Mouse (Mus musculus): ENCODE results near the gene Josd2.

DNA sequence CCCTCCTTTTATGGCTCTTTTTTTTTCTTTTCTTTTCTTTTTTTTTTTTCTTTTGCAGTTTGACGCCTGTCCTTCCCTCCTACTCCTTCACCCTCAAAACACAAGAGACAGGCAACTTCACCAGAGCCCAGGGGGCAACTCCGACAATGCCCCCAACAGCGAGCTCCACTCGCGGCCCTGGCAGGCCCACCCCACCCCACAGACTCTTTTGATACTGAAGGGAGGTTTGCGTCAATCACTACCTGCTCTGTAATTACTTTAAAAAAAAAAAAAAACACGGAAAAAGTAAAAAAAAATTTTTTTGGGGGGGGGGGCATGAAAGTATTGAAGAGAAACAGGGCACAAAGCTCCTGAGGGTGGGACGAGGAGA is 4.7 kb upstream of the Josd2 start:
- TF ChIP-seq CTCF (IDR thresholded peaks at IDR 0.05; ENCODE audit: borderline replicate concordance, extremely low read depth, insufficient read depth, insufficient read length) (no peak), POLR2A (IDR thresholded peaks at IDR 0.05; ENCODE audit: borderline replicate concordance, extremely low read depth, insufficient read depth, insufficient read length, poor library complexity, severe bottlenecking) (no peak)
